Mouse (Mus musculus) heart, adult 2 months (tissue): ENCODE measurements around the gene Sesn2.

Source experiments
- CTCF ChIP-seq: fragments of 200-600 bp; IDR thresholded peaks from 2 replicates; pipeline ENCODE4 v1.8.1; 2022; ENCODE audit warnings: antibody characterized with exemption, mild to moderate bottlenecking, moderate library complexity
- POLR2A ChIP-seq: fragments of 200-500 bp; IDR thresholded peaks from 2 replicates; pipeline ENCODE4 v1.6.1; 2011; ENCODE audit warnings: mild to moderate bottlenecking, low read depth, low read length, control low read depth; ENCODE audit not compliant: insufficient read depth

DNA sequence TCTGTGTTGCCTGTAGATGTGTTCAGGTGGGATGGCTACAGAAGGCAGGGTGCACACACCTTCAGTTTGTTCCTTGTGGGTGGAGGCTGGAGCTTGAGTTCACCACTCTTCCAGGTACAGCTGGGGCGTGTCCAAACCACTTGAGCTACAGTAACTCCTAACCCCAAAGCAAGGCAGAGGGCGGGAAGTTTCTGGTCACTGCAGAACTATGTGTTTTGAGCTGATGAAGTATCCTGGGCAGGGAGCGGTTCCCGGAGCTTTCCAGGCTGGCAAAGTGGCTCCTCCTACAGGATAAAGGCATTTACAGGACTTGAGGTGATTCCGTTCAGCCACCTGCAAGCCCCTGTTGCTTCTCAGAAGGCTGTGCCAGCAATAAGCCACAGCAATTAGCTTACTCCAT is 43.9 kb upstream of the Sesn2 start:
- no peak for TF ChIP-seq POLR2A
- no peak for TF ChIP-seq CTCF
